ENCODE assay signal across 28 mouse cellular contexts in the genomic region with DNA sequence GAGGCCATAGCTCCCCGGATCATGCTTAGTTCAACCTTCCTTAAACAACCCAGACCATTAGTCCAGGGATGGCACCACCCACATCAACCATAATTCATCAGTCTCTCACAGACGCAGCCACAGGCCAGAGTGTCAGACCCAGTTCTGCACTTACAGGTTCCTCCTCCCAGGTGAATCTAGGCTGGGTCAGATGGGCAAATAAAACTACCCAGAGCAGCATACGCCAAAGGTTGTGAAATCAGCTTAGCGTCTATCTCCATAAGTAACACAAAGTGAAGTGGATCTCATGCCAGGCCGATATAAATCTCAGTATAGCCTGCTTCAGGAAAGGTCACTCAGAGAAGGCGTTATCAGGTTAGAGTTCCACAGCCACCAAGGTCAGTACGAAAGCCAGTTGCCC.
"Had no signal": no experiment of that assay in that cellular context is flagged by ENCODE, and none has a peak within 500 bp of the region (broad histone marks: within the 10 kb centered on the region; RNA-seq: fewer than 3 reads in every experiment).

No protein-coding gene starts in this region.

- H3K4me1 ChIP-seq: limb, embryonic 10.5 days; limb, embryonic 12.5 days; limb, embryonic 13.5 days; limb, embryonic 15.5 days; liver, embryonic 12.5 days; liver, embryonic 13.5 days; liver, embryonic 15.5 days; megakaryocyte, embryonic 14.5 days; midbrain, embryonic 10.5 days; midbrain, embryonic 12.5 days; midbrain, embryonic 13.5 days; midbrain, embryonic 15.5 days; neural tube, embryonic 12.5 days had no signal

- H3K9me3 ChIP-seq: limb, embryonic 10.5 days; limb, embryonic 12.5 days; limb, embryonic 13.5 days; limb, embryonic 15.5 days; liver, embryonic 12.5 days; liver, embryonic 13.5 days; liver, embryonic 15.5 days; lung, embryonic 15.5 days; megakaryocyte, embryonic 14.5 days; midbrain, embryonic 10.5 days; midbrain, embryonic 12.5 days; midbrain, embryonic 13.5 days; midbrain, embryonic 15.5 days; neural tube, embryonic 12.5 days had no signal

- DNase-seq: left cerebral cortex, postnatal 4 days; liver; liver, embryonic 13.5 days; liver, postnatal 0 days; lung, adult 18-20 months; lung, adult 2 months; lung, embryonic 14.5 days; lung, postnatal 10 days; lung, postnatal 14 days; lung, postnatal 36 days; lung, postnatal 4 days; midbrain, embryonic 14.5 days had no signal

- H3K27me3 ChIP-seq: limb, embryonic 12.5 days; limb, embryonic 13.5 days; limb, embryonic 15.5 days; liver, embryonic 12.5 days; liver, embryonic 13.5 days; liver, embryonic 15.5 days; lung, embryonic 15.5 days; megakaryocyte, embryonic 14.5 days; midbrain, embryonic 12.5 days; midbrain, embryonic 13.5 days; midbrain, embryonic 15.5 days; neural tube, embryonic 12.5 days had no signal

- H3K9ac ChIP-seq: limb, embryonic 12.5 days; limb, embryonic 13.5 days; limb, embryonic 15.5 days; liver, embryonic 12.5 days; liver, embryonic 13.5 days; liver, embryonic 14.5 days; liver, embryonic 15.5 days; liver, postnatal 0 days; lung, embryonic 14.5 days; lung, embryonic 15.5 days; midbrain, embryonic 12.5 days; midbrain, embryonic 13.5 days; midbrain, embryonic 15.5 days; neural tube, embryonic 12.5 days had no signal

- H3K4me3 ChIP-seq: limb, embryonic 10.5 days; limb, embryonic 12.5 days; limb, embryonic 13.5 days; limb, embryonic 15.5 days; liver, embryonic 12.5 days; liver, embryonic 13.5 days; liver, embryonic 15.5 days; lung, embryonic 15.5 days; megakaryocyte, embryonic 14.5 days; midbrain, embryonic 10.5 days; midbrain, embryonic 12.5 days; midbrain, embryonic 13.5 days; midbrain, embryonic 15.5 days; myocyte; neural tube, embryonic 12.5 days had no signal

- H3K27ac ChIP-seq: limb, embryonic 10.5 days; limb, embryonic 12.5 days; limb, embryonic 13.5 days; limb, embryonic 15.5 days; liver, embryonic 12.5 days; liver, embryonic 13.5 days; liver, embryonic 14.5 days; liver, embryonic 15.5 days; lung, embryonic 15.5 days; macrophage; midbrain, embryonic 10.5 days; midbrain, embryonic 12.5 days; midbrain, embryonic 13.5 days; midbrain, embryonic 15.5 days; neural tube, embryonic 12.5 days had no signal

- H3K36me3 ChIP-seq: limb, embryonic 10.5 days; limb, embryonic 12.5 days; limb, embryonic 13.5 days; limb, embryonic 15.5 days; liver, embryonic 12.5 days; liver, embryonic 13.5 days; liver, embryonic 15.5 days; lung, embryonic 15.5 days; midbrain, embryonic 10.5 days; midbrain, embryonic 12.5 days; midbrain, embryonic 13.5 days; midbrain, embryonic 15.5 days; neural tube, embryonic 12.5 days had no signal
